Mouse (Mus musculus) CH12.LX (cell line): Measurements from ENCODE around the gene Ssbp4.

Experiments used
- CTCF ChIP-seq, 2 experiments: IDR thresholded peaks in 1 of 2; conservative IDR thresholded peaks in 1 of 2; 2 replicates each; pipeline ENCODE4 v1.5.1; 2011 to 2012; ENCODE audit warnings: low read depth in 2 of 2, low read length in 2 of 2, improper control_type of control experiment in 1 of 2, inconsistent platforms in 1 of 2, mild to moderate bottlenecking in 1 of 2, moderate library complexity in 1 of 2
- ETS1 ChIP-seq: conservative IDR thresholded peaks from 2 replicates; pipeline ENCODE4 v1.6.1; 2012; ENCODE audit warnings: low read depth, mild to moderate bottlenecking, inconsistent platforms, low read length, improper control_type of control experiment, moderate library complexity
- MYC ChIP-seq: IDR thresholded peaks from 2 replicates; pipeline ENCODE4 v1.6.1; 2011; ENCODE audit warnings: low read depth, mild to moderate bottlenecking, improper control_type of control experiment, low read length
- NELFE ChIP-seq: IDR thresholded peaks from 2 replicates; pipeline ENCODE4 v1.6.1; 2011; ENCODE audit warnings: low read depth, low read length, improper control_type of control experiment
- POLR2A ChIP-seq: IDR thresholded peaks from 2 replicates; pipeline ENCODE4 v1.6.1; 2011; ENCODE audit warnings: low read depth, mild to moderate bottlenecking, improper control_type of control experiment, low read length
- SIN3A ChIP-seq: IDR thresholded peaks from 2 replicates; pipeline ENCODE4 v1.6.1; 2012; ENCODE audit warnings: low read length, improper control_type of control experiment, inconsistent platforms
- UBTF ChIP-seq: IDR thresholded peaks from 2 replicates; pipeline ENCODE4 v1.6.1; 2012; ENCODE audit warnings: low read depth, mild to moderate bottlenecking, inconsistent platforms, low read length, improper control_type of control experiment, moderate library complexity

DNA sequence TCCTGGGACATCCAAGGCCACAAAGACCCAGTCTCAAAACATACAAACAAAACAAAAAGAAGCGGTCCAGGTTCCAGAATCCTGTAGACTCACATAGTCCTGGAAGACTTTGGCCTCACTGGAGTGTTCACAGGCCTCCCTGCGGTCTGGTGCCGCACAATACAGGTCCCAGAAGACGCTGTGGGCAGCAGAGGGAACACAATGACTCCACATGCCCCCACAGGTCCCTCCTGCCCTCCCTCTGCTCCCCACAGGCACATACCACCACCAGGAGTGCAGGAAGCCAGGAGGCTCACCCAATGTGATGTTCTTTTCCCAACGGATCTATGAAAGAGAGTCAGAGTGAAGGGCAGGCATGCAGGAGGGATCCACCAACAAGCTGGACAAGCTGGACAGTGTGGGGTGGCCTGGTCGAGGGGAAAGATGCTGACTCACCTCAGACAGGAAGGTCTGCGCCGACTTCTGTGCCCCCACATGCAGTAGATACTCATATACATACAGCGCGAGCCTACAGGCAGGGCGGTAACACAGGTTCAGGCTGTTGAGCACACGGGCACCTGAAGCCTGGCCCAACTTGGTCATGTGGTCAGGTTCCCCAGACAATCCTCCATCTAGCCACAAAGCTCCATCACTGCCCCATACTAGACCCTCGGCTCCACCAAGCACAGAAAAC is 6.4 kb downstream of the Ssbp4 start:
- TF ChIP-seq ETS1, result no peak
- no peak for TF ChIP-seq NELFE
- TF ChIP-seq MYC, result no peak
- no peak for TF ChIP-seq CTCF (conservative IDR thresholded peaks at IDR 0.05 in 1 of 2, IDR thresholded peaks at IDR 0.05 in 1 of 2; ENCODE audit: low read depth in 2 of 2, low read length in 2 of 2)
- TF ChIP-seq POLR2A, result no peak
- no peak for TF ChIP-seq UBTF
- no peak for TF ChIP-seq SIN3A
